29 mouse cellular contexts compared by ENCODE assay signal in genomic region chr9:50507570-50507969, GRCm38 (mm10). TPM values are rescaled to one million over a fixed set of nuclear protein-coding genes. Genes with fewer than 3 reads are reported as not detected.
DNase-seq lines count a peak whose midpoint lies in the region; ATAC-seq and TF ChIP-seq lines count a peak whose summit lies in the region.
"Had no signal": no experiment of that assay in that cellular context is flagged by ENCODE, and none has a peak within 500 bp of the region (broad histone marks: within the 10 kb centered on the region; RNA-seq: fewer than 3 reads in every experiment).

No protein-coding gene starts in this region.

- H3K4me1 ChIP-seq in liver, adult 2 months (ENCODE audit: control insufficient read depth, insufficient read depth, low read length) = peaks cover 15% of the 10 kb centered on the region
- peaks cover 7% of the 10 kb centered on the region; the same call in 1 of the 2 replicates for H3K4me1 ChIP-seq in liver, embryonic 11.5 days (replicated peaks; ENCODE audit: control insufficient read depth, insufficient read depth, low read length)
- H3K4me1 ChIP-seq in brown adipose tissue, adult 24 weeks (ENCODE audit: control insufficient read depth, insufficient read depth, insufficient read length, low read length) = peaks cover 4% of the 10 kb centered on the region; the same call in 1 of the 2 replicates
- no peaks in the 10 kb centered on the region for H3K4me1 ChIP-seq in midbrain, embryonic 15.5 days
- H3K4me1 ChIP-seq: neural tube, embryonic 15.5 days had no signal

- no peak for TF ChIP-seq POLR2A in liver, adult 2 months (IDR thresholded peaks at IDR 0.05; ENCODE audit: extremely low read depth, insufficient read depth, low read length)

- no peak for ATAC-seq in liver, embryonic 11.5 days (replicated peaks; ENCODE audit: low FRiP score)
- no peak for ATAC-seq in midbrain, embryonic 15.5 days (replicated peaks)
- ATAC-seq: forebrain, postnatal 0 days; hindbrain, embryonic 16.5 days; intestine, embryonic 16.5 days had no signal

- DNase-seq in cerebellum, postnatal 25 days = peak; percentile 38 to 45
- no peak for DNase-seq in cerebellum, adult 11 months
- DNase-seq in liver, adult 2 months (ENCODE audit: extremely low read depth, low read depth, low spot score) = peak; percentile 99
- DNase-seq in liver, embryonic 11.5 days (ENCODE audit: low spot score) = no peak
- DNase-seq in yolk sac, embryonic 10.5 days (ENCODE audit: low spot score) = peak; percentile 76
- DNase-seq: adrenal gland, adult 8-10 months; forebrain, postnatal 0 days; heart, postnatal 4 days; midbrain, embryonic 14.5 days; spleen, adult 18-20 months; thymus, postnatal 36 days had no signal

- H3K4me3 ChIP-seq in liver, adult 2 months (ENCODE audit: insufficient read depth, low read depth, low read length) = peak overlapping the region; percentile 19; the same call in 1 of the 2 replicates
- H3K4me3 ChIP-seq in liver, embryonic 11.5 days (ENCODE audit: low read depth, low read length) = no peak overlapping the region
- H3K4me3 ChIP-seq in brown adipose tissue, adult 24 weeks (ENCODE audit: insufficient read depth, low read depth, low read length) = peak overlapping the region; percentile 9; the same call in 1 of the 2 replicates
- no peak overlapping the region for H3K4me3 ChIP-seq in midbrain, embryonic 15.5 days
- H3K4me3 ChIP-seq: erythroblast, embryonic 14.5 days; heart, embryonic 13.5 days; liver, embryonic 15.5 days; megakaryocyte, embryonic 14.5 days; neural tube, embryonic 15.5 days had no signal

- H3K9ac ChIP-seq in liver, adult 2 months (ENCODE audit: low read depth, low read length) = 0 out of 2 replicates have a peak overlapping the region, but pooled peaks have one; percentile 21
- no peak overlapping the region for H3K9ac ChIP-seq in liver, embryonic 11.5 days (ENCODE audit: low read depth, low read length)
- H3K9ac ChIP-seq in midbrain, embryonic 15.5 days = no peak overlapping the region
- H3K9ac ChIP-seq: forebrain, postnatal 0 days; heart, embryonic 13.5 days; liver, embryonic 15.5 days; neural tube, embryonic 15.5 days had no signal

- H3K27ac ChIP-seq in liver, adult 2 months (replicated peaks; ENCODE audit: insufficient read depth, low read depth, low read length) = peak overlapping the region; percentile 88
- H3K27ac ChIP-seq in liver, embryonic 11.5 days (ENCODE audit: low read depth, low read length) = no peak overlapping the region
- H3K27ac ChIP-seq in brown adipose tissue, adult 24 weeks (replicated peaks; ENCODE audit: low read depth, low read length) = peak overlapping the region; percentile 49
- H3K27ac ChIP-seq in midbrain, embryonic 15.5 days = no peak overlapping the region
- H3K27ac ChIP-seq: heart, embryonic 13.5 days; liver, embryonic 15.5 days; neural tube, embryonic 15.5 days had no signal

- WGBS in liver, adult 2 months = 11% methylated on average over 7 of the region's 7 CpGs
- 46% methylated on average over 7 of the region's 7 CpGs for WGBS in liver, embryonic 11.5 days
- WGBS in midbrain, embryonic 15.5 days = 78% methylated on average over 7 of the region's 7 CpGs

- H3K36me3 ChIP-seq in liver, adult 2 months (ENCODE audit: control insufficient read depth, insufficient read depth, low read length) = no peaks in the 10 kb centered on the region
- H3K36me3 ChIP-seq in liver, embryonic 11.5 days (ENCODE audit: control insufficient read depth, insufficient read depth, low read length) = no peaks in the 10 kb centered on the region
- no peaks in the 10 kb centered on the region for H3K36me3 ChIP-seq in midbrain, embryonic 15.5 days (replicated peaks)
- H3K36me3 ChIP-seq: heart, embryonic 13.5 days; liver, embryonic 15.5 days; neural tube, embryonic 15.5 days had no signal

- no peak overlapping the region for H3K4me2 ChIP-seq in liver, embryonic 11.5 days
- no peak overlapping the region for H3K4me2 ChIP-seq in midbrain, embryonic 15.5 days
- H3K4me2 ChIP-seq: heart, embryonic 13.5 days; liver, embryonic 15.5 days; neural tube, embryonic 15.5 days had no signal

- H3K9me3 ChIP-seq in liver, embryonic 11.5 days (ENCODE audit: control insufficient read depth, low read length) = no peaks in the 10 kb centered on the region
- no peaks in the 10 kb centered on the region for H3K9me3 ChIP-seq in midbrain, embryonic 15.5 days
- H3K9me3 ChIP-seq: heart, embryonic 13.5 days; liver, embryonic 15.5 days; megakaryocyte, embryonic 14.5 days; neural tube, embryonic 15.5 days had no signal

- H3K27me3 ChIP-seq in liver, adult 2 months (ENCODE audit: control insufficient read depth, insufficient read depth, low read length) = no peaks in the 10 kb centered on the region
- H3K27me3 ChIP-seq in liver, embryonic 11.5 days (replicated peaks; ENCODE audit: control insufficient read depth, insufficient read depth, low read length) = no peaks in the 10 kb centered on the region
- H3K27me3 ChIP-seq in midbrain, embryonic 15.5 days (replicated peaks) = no peaks in the 10 kb centered on the region
- H3K27me3 ChIP-seq: heart, embryonic 13.5 days; liver, embryonic 15.5 days; neural tube, embryonic 15.5 days had no signal

- no peak for TF ChIP-seq CTCF in liver, adult 2 months (IDR thresholded peaks at IDR 0.05; ENCODE audit: low read depth, low read length)

- H3K79me2 ChIP-seq in liver, adult 2 months (ENCODE audit: control insufficient read depth, insufficient read depth, low read length) = no peaks in the 10 kb centered on the region

RNA-seq across cellular contexts. Expression of gene Plet1, which starts 13.2 kb away (rescaled TPM):
- total RNA-seq in liver, adult 2 months (2014; rRNA removed) = 0.37 and 0.47 TPM in 2 replicates
- 0.73 and 0.86 TPM in 2 replicates for polyA plus RNA-seq in liver, adult 2 months (2012; rRNA removed)
- 0.53 and 0.55 TPM in 2 replicates for polyA plus RNA-seq in liver, embryonic 11.5 days (2014; fragmentation: Nextera tagmentation; extraction: Ambion mirVana)
- not detected in 2 replicates for polyA plus RNA-seq in brown adipose tissue, adult 24 weeks (2012; ENCODE audit: insufficient read depth, insufficient read length, missing spikeins)
- polyA plus RNA-seq in midbrain, embryonic 15.5 days (2015; fragmentation: Nextera tagmentation; extraction: Ambion mirVana) = 0.63 and 0.88 TPM in 2 replicates
- total RNA-seq: common myeloid progenitor, adult 5-6 weeks; forebrain, postnatal 0 days; left cerebral cortex, adult 8-10 months had no signal
- polyA plus RNA-seq: erythroblast, embryonic 14.5 days had no signal

RNA-seq across cellular contexts. Expression of gene Pts, which starts 21.0 kb away (rescaled TPM):
- total RNA-seq in liver, adult 2 months (2014; rRNA removed) = 82.9 and 103 TPM in 2 replicates
- polyA plus RNA-seq in liver, adult 2 months (2012; rRNA removed) = 25.5 and 34.4 TPM in 2 replicates
- polyA plus RNA-seq in liver, embryonic 11.5 days (2014; fragmentation: Nextera tagmentation; extraction: Ambion mirVana) = 69.4 and 70.1 TPM in 2 replicates
- polyA plus RNA-seq in brown adipose tissue, adult 24 weeks (2012; ENCODE audit: insufficient read depth, insufficient read length, missing spikeins) = 255 and 268 TPM in 2 replicates
- 106 and 111 TPM in 2 replicates for polyA plus RNA-seq in midbrain, embryonic 15.5 days (2015; fragmentation: Nextera tagmentation; extraction: Ambion mirVana)

RNA-seq across cellular contexts. Expression of gene Il18, which starts 47.1 kb away (rescaled TPM):
- total RNA-seq in liver, adult 2 months (2014; rRNA removed) = 27.1 and 32.8 TPM in 2 replicates
- 11.1 and 15.4 TPM in 2 replicates for polyA plus RNA-seq in liver, adult 2 months (2012; rRNA removed)
- 3.0 and 3.4 TPM in 2 replicates for polyA plus RNA-seq in liver, embryonic 11.5 days (2014; fragmentation: Nextera tagmentation; extraction: Ambion mirVana)
- polyA plus RNA-seq in brown adipose tissue, adult 24 weeks (2012; ENCODE audit: insufficient read depth, insufficient read length, missing spikeins) = 2.2 and 3.0 TPM in 2 replicates
- polyA plus RNA-seq in midbrain, embryonic 15.5 days (2015; fragmentation: Nextera tagmentation; extraction: Ambion mirVana) = 19.3 and 19.6 TPM in 2 replicates
- polyA plus RNA-seq: erythroblast, embryonic 14.5 days had no signal

RNA-seq across cellular contexts. Expression of gene Bco2, which starts 47.4 kb away (rescaled TPM):
- total RNA-seq in liver, adult 2 months (2014; rRNA removed) = 18.7 and 24.3 TPM in 2 replicates
- 6.0 and 8.8 TPM in 2 replicates for polyA plus RNA-seq in liver, adult 2 months (2012; rRNA removed)
- 0.22 and 0.27 TPM in 2 replicates for polyA plus RNA-seq in liver, embryonic 11.5 days (2014; fragmentation: Nextera tagmentation; extraction: Ambion mirVana)
- polyA plus RNA-seq in brown adipose tissue, adult 24 weeks (2012; ENCODE audit: insufficient read depth, insufficient read length, missing spikeins) = 0.54 and 1.1 TPM in 2 replicates
- polyA plus RNA-seq in midbrain, embryonic 15.5 days (2015; fragmentation: Nextera tagmentation; extraction: Ambion mirVana) = 0.31 and 0.45 TPM in 2 replicates
- total RNA-seq: common myeloid progenitor, adult 5-6 weeks had no signal
- polyA plus RNA-seq: erythroblast, embryonic 14.5 days; heart, embryonic 13.5 days had no signal

RNA-seq across cellular contexts. Expression of gene Tex12, which starts 53.6 kb away (rescaled TPM):
- 0.20 and 0.55 TPM in 2 replicates for total RNA-seq in liver, adult 2 months (2014; rRNA removed)
- polyA plus RNA-seq in liver, adult 2 months (2012; rRNA removed) = 0.16 TPM in 1 of 2 replicates, not detected in the other
- not detected in 2 replicates for polyA plus RNA-seq in liver, embryonic 11.5 days (2014; fragmentation: Nextera tagmentation; extraction: Ambion mirVana)
- not detected in 2 replicates for polyA plus RNA-seq in brown adipose tissue, adult 24 weeks (2012; ENCODE audit: insufficient read depth, insufficient read length, missing spikeins)
- 0.18 and 0.26 TPM in 2 replicates for polyA plus RNA-seq in midbrain, embryonic 15.5 days (2015; fragmentation: Nextera tagmentation; extraction: Ambion mirVana)
- total RNA-seq: adrenal gland, adult 8-10 months; common myeloid progenitor, adult 5-6 weeks; forebrain, postnatal 0 days; granulocyte monocyte progenitor cell, adult 5-6 weeks; heart, postnatal 4 days; layer of hippocampus, postnatal 10 days; left cerebral cortex, adult 8-10 months had no signal
- polyA plus RNA-seq: C2C12; embryonic facial prominence, embryonic 11.5 days; erythroblast, embryonic 14.5 days; heart, embryonic 13.5 days; intestine, embryonic 16.5 days; kidney, embryonic 16.5 days; large intestine, adult 2 months; limb, embryonic 11.5 days; liver, embryonic 15.5 days had no signal

Comparison
In these comparisons a context has a peak if more than half of its experiments do, and no peak if none do; other contexts are left out.
1. DNase-seq: peak in cerebellum, postnatal 25 days (2 of 2), liver, adult 2 months (single experiment) and yolk sac, embryonic 10.5 days (single experiment); none in cerebellum, adult 11 months (single experiment) and liver, embryonic 11.5 days (single experiment).
2. H3K27ac ChIP-seq: peak in liver, adult 2 months (single experiment) and brown adipose tissue, adult 24 weeks (single experiment); none in liver, embryonic 11.5 days (single experiment) and midbrain, embryonic 15.5 days (single experiment).
3. H3K4me3 ChIP-seq: peak in liver, adult 2 months (single experiment) and brown adipose tissue, adult 24 weeks (single experiment); none in liver, embryonic 11.5 days (single experiment) and midbrain, embryonic 15.5 days (single experiment).